In genomic region chr2:132279336-132279882, GRCm38 (mm10) we compare ENCODE assay signal across 18 mouse cellular contexts. TPM values are rescaled to one million over a fixed set of nuclear protein-coding genes. Genes with fewer than 3 reads are reported as not detected.
DNase-seq lines count a peak whose midpoint lies in the region; ATAC-seq and TF ChIP-seq lines count a peak whose summit lies in the region.
"Had no signal": no experiment of that assay in that cellular context is flagged by ENCODE, and none has a peak within 500 bp of the region (broad histone marks: within the 10 kb centered on the region; RNA-seq: fewer than 3 reads in every experiment).

No protein-coding gene starts in this region.

- no peak overlapping the region for H3K27ac ChIP-seq in heart, embryonic 10.5 days
- peak overlapping the region; percentile 18; the same call in 1 of the 2 replicates for H3K27ac ChIP-seq in liver, postnatal 0 days (ENCODE audit: low read depth)
- H3K27ac ChIP-seq: embryonic facial prominence, embryonic 13.5 days; hindbrain, embryonic 14.5 days; liver, embryonic 13.5 days; midbrain, embryonic 10.5 days had no signal

- no peak overlapping the region for H3K4me3 ChIP-seq in heart, embryonic 10.5 days
- no peak overlapping the region for H3K4me3 ChIP-seq in liver, postnatal 0 days (ENCODE audit: low read depth, low read length)
- H3K4me3 ChIP-seq: embryonic facial prominence, embryonic 13.5 days; liver, embryonic 13.5 days; midbrain, embryonic 10.5 days had no signal

- H3K36me3 ChIP-seq in heart, embryonic 10.5 days, result peaks cover 8% of the 10 kb centered on the region
- H3K36me3 ChIP-seq in liver, postnatal 0 days (replicated peaks; ENCODE audit: insufficient read depth, low read length), result no peaks in the 10 kb centered on the region
- H3K36me3 ChIP-seq: embryonic facial prominence, embryonic 13.5 days; liver, embryonic 13.5 days had no signal

- H3K4me1 ChIP-seq in heart, embryonic 10.5 days, result peaks cover 36% of the 10 kb centered on the region
- peaks cover 38% of the 10 kb centered on the region for H3K4me1 ChIP-seq in liver, postnatal 0 days (ENCODE audit: insufficient read depth)

- no peaks in the 10 kb centered on the region for H3K9me3 ChIP-seq in heart, embryonic 10.5 days
- H3K9me3 ChIP-seq in liver, postnatal 0 days (ENCODE audit: low read length), result no peaks in the 10 kb centered on the region
- H3K9me3 ChIP-seq: embryonic facial prominence, embryonic 13.5 days; liver, embryonic 13.5 days; midbrain, embryonic 10.5 days had no signal

- no peak for ATAC-seq in liver, postnatal 0 days
- ATAC-seq in inflammation-experienced regulatory T-cells, adult 6 months, result peak; percentile 40
- ATAC-seq: forebrain, embryonic 16.5 days; intestine, postnatal 0 days had no signal

- 70% methylated on average over 3 of the region's 3 CpGs for WGBS in heart, embryonic 10.5 days
- 46% methylated on average over 3 of the region's 3 CpGs for WGBS in liver, postnatal 0 days (ENCODE audit: insufficient replicate concordance)

- H3K4me2 ChIP-seq in liver, postnatal 0 days (ENCODE audit: low read depth, low read length), result no peak overlapping the region
- H3K4me2 ChIP-seq: embryonic facial prominence, embryonic 13.5 days; hindbrain, embryonic 14.5 days; liver, embryonic 13.5 days had no signal

- no peak for TF ChIP-seq EP300 in liver, postnatal 0 days (IDR thresholded peaks at IDR 0.05; ENCODE audit: low read depth)

- no peak for TF ChIP-seq CTCF in liver, postnatal 0 days (IDR thresholded peaks at IDR 0.05; ENCODE audit: low read depth)

- peaks cover 10% of the 10 kb centered on the region for H3K27me3 ChIP-seq in heart, embryonic 10.5 days (ENCODE audit: insufficient read depth, poor library complexity, severe bottlenecking)
- no peaks in the 10 kb centered on the region for H3K27me3 ChIP-seq in liver, postnatal 0 days (ENCODE audit: insufficient read depth, low read length)
- H3K27me3 ChIP-seq: embryonic facial prominence, embryonic 13.5 days; liver, embryonic 13.5 days had no signal

- peak; percentile 93 for DNase-seq in heart, adult 11 months
- DNase-seq in heart, embryonic 10.5 days (ENCODE audit: low spot score), result no peak
- no peak for DNase-seq in liver, postnatal 0 days
- DNase-seq in liver, result no peak
- peak; percentile 22 for DNase-seq in CD4-positive helper T cell, adult 2 months (ENCODE audit: low read depth, low spot score)
- no peak for DNase-seq in cerebellum, adult 8-10 months
- DNase-seq in kidney, postnatal 25 days, result no peak
- DNase-seq: adrenal gland, postnatal 25 days; cerebellum, adult 9-10 months; heart, postnatal 10 days; liver, embryonic 13.5 days; lung, postnatal 14 days had no signal

- no peak overlapping the region for H3K9ac ChIP-seq in liver, postnatal 0 days (replicated peaks)
- H3K9ac ChIP-seq: embryonic facial prominence, embryonic 13.5 days; hindbrain, embryonic 14.5 days; liver, embryonic 13.5 days had no signal

RNA-seq across cellular contexts. Expression of gene Cds2, which starts 16.5 kb away (rescaled TPM):
- 20.0 and 20.4 TPM in 2 replicates for polyA plus RNA-seq in heart, embryonic 10.5 days (2016; fragmentation: Nextera tagmentation; extraction: Ambion mirVana)
- 7.9 and 10.5 TPM in 2 replicates for polyA plus RNA-seq in liver, postnatal 0 days (2015; fragmentation: Nextera tagmentation; extraction: Ambion mirVana)
- polyA plus RNA-seq in inflammation-experienced regulatory T-cells, adult 6 months (2017; shearing (Covaris generic)), result 10 to 100 TPM; 24.8 to 35.4 (median 25.0) TPM

RNA-seq across cellular contexts. Expression of gene Pcna, which starts 26.3 kb away (rescaled TPM):
- polyA plus RNA-seq in heart, embryonic 10.5 days (2016; fragmentation: Nextera tagmentation; extraction: Ambion mirVana), result 217 and 273 TPM in 2 replicates
- 148 and 158 TPM in 2 replicates for polyA plus RNA-seq in liver, postnatal 0 days (2015; fragmentation: Nextera tagmentation; extraction: Ambion mirVana)
- 100 to 1,000 TPM; 149 to 308 (median 151) TPM for polyA plus RNA-seq in inflammation-experienced regulatory T-cells, adult 6 months (2017; shearing (Covaris generic))

RNA-seq across cellular contexts. Expression of gene Tmem230, which starts 31.8 kb away (rescaled TPM):
- polyA plus RNA-seq in heart, embryonic 10.5 days (2016; fragmentation: Nextera tagmentation; extraction: Ambion mirVana), result 39.4 TPM in 2 replicates
- polyA plus RNA-seq in liver, postnatal 0 days (2015; fragmentation: Nextera tagmentation; extraction: Ambion mirVana), result 19.1 and 20.9 TPM in 2 replicates
- 10 to 100 TPM; 28.2 to 45.1 (median 37.2) TPM for polyA plus RNA-seq in inflammation-experienced regulatory T-cells, adult 6 months (2017; shearing (Covaris generic))

Comparison
In these comparisons a context has a peak if more than half of its experiments do, and no peak if none do; other contexts are left out.
1. DNase-seq: peak in heart, adult 11 months (single experiment) and CD4-positive helper T cell, adult 2 months (single experiment); none in heart, embryonic 10.5 days (single experiment), liver, postnatal 0 days (single experiment), liver (single experiment), cerebellum, adult 8-10 months (single experiment) and kidney, postnatal 25 days (0 of 2).